In the genomic region with DNA sequence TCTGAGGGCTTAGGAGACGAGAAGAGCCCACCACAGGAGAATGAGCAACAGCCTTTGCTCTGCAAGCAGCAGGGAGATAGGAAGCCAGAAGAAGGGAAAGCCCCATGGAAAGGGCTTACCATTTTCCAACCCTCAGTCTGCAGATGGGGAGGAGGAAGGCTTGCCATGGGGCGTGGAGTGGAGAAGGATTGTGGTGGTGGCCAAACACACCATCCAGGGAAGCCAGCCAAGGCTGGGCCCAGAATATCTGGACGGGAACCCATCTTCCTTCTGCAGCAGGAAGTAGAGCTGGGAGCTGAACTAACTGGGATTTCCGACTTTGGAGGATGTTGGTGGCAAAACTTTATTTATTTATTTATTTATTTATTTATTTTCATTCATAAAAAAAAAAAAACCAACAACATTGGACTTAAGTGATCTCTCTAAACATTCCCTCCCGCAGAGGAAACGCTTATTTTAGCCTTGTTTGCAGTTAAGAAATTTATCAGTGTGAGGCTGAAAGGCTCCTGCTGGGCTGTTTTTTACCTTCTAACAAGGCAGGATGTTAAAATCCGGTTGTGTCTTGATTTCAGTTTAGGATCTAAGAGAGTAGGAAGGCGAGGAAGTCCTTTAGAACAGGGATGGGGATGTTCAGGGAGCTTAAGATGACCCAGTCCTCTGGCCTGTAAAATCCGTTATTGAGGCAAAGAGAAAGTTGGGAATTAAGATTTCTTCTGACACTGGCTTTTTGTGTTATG, we compare ENCODE assay signal across 11 mouse cellular contexts. TPM values are rescaled to one million over a fixed set of nuclear protein-coding genes. Genes with fewer than 3 reads are reported as not detected.
DNase-seq lines count a peak whose midpoint lies in the region; ATAC-seq lines count a peak whose summit lies in the region.
"Had no signal": no experiment of that assay in that cellular context is flagged by ENCODE, and none has a peak within 500 bp of the region (broad histone marks: within the 10 kb centered on the region; RNA-seq: fewer than 3 reads in every experiment).

No protein-coding gene starts in this region.

- H3K27me3 ChIP-seq in heart, embryonic 14.5 days (ENCODE audit: control insufficient read depth, insufficient read depth, low read length), result no peaks in the 10 kb centered on the region
- no peaks in the 10 kb centered on the region for H3K27me3 ChIP-seq in neural tube, embryonic 15.5 days (replicated peaks)
- no peaks in the 10 kb centered on the region for H3K27me3 ChIP-seq in forebrain, embryonic 11.5 days (ENCODE audit: control insufficient read depth, insufficient read depth, low read length)
- H3K27me3 ChIP-seq in forebrain, embryonic 15.5 days, result no peaks in the 10 kb centered on the region
- H3K27me3 ChIP-seq: liver, embryonic 13.5 days had no signal

- peaks cover 0 to 4% of the 10 kb centered on the region in 2 experiments; a peak in 1 of 4 replicates for H3K4me1 ChIP-seq in heart, embryonic 14.5 days (ENCODE audit: control insufficient read depth in 2 of 2, insufficient read depth in 2 of 2, low read length in 2 of 2)
- no peaks in the 10 kb centered on the region for H3K4me1 ChIP-seq in neural tube, embryonic 15.5 days
- no peaks in the 10 kb centered on the region for H3K4me1 ChIP-seq in forebrain, embryonic 11.5 days (replicated peaks; ENCODE audit: control insufficient read depth, insufficient read depth, low read length)
- H3K4me1 ChIP-seq in forebrain, embryonic 15.5 days, result no peaks in the 10 kb centered on the region
- H3K4me1 ChIP-seq: liver, embryonic 13.5 days had no signal

- H3K9me3 ChIP-seq in heart, embryonic 14.5 days (ENCODE audit: control insufficient read depth, low read length), result 0 out of 2 replicates have a peak, but pooled peaks cover 3% of the 10 kb centered on the region
- no peaks in the 10 kb centered on the region; the same call in 1 of the 2 replicates for H3K9me3 ChIP-seq in neural tube, embryonic 15.5 days (replicated peaks)
- no peaks in the 10 kb centered on the region for H3K9me3 ChIP-seq in forebrain, embryonic 11.5 days (ENCODE audit: control insufficient read depth, low read length)
- no peaks in the 10 kb centered on the region for H3K9me3 ChIP-seq in forebrain, embryonic 15.5 days
- H3K9me3 ChIP-seq: G1E; liver, embryonic 13.5 days had no signal

- H3K36me3 ChIP-seq in heart, embryonic 14.5 days (ENCODE audit: control insufficient read depth, insufficient read depth, low read length), result no peaks in the 10 kb centered on the region
- H3K36me3 ChIP-seq in neural tube, embryonic 15.5 days, result no peaks in the 10 kb centered on the region
- no peaks in the 10 kb centered on the region for H3K36me3 ChIP-seq in forebrain, embryonic 11.5 days (ENCODE audit: control insufficient read depth, insufficient read depth, low read length)
- no peaks in the 10 kb centered on the region for H3K36me3 ChIP-seq in forebrain, embryonic 15.5 days
- H3K36me3 ChIP-seq: G1E; liver, embryonic 13.5 days had no signal

- DNase-seq in adrenal gland, adult 2 months, result peak; percentile 30
- DNase-seq in adrenal gland, adult 18-20 months (ENCODE audit: low spot score in 2 of 2), result no peak
- DNase-seq in adrenal gland, postnatal 36 days, result peak; percentile 15 to 47
- DNase-seq in kidney, postnatal 36 days, result peak; percentile 59 to 71
- no peak for DNase-seq in forebrain, embryonic 11.5 days (ENCODE audit: low spot score)
- DNase-seq: cerebellum, postnatal 36 days; liver, embryonic 13.5 days had no signal

- H3K27ac ChIP-seq in heart, embryonic 14.5 days (replicated peaks in 1 of 2; ENCODE audit: control insufficient read depth in 1 of 2, insufficient read depth in 1 of 2, low read depth in 2 of 2, low read length in 2 of 2), result peak overlapping the region; percentile 35 to 44; a peak in 2 of 4 replicates
- H3K27ac ChIP-seq in neural tube, embryonic 15.5 days (replicated peaks), result no peak overlapping the region
- H3K27ac ChIP-seq in forebrain, embryonic 11.5 days (ENCODE audit: low read depth, low read length), result no peak overlapping the region
- no peak overlapping the region for H3K27ac ChIP-seq in forebrain, embryonic 15.5 days (replicated peaks)
- H3K27ac ChIP-seq: liver, embryonic 13.5 days had no signal

- WGBS in heart, embryonic 14.5 days, result 52% methylated on average over 9 of the region's 9 CpGs
- WGBS in neural tube, embryonic 15.5 days, result 72% methylated on average over 9 of the region's 9 CpGs
- WGBS in forebrain, embryonic 11.5 days, result 73% methylated on average over 9 of the region's 9 CpGs
- WGBS in forebrain, embryonic 15.5 days, result 73% methylated on average over 9 of the region's 9 CpGs

- no peak overlapping the region for H3K4me2 ChIP-seq in heart, embryonic 14.5 days (ENCODE audit: low read length)
- no peak overlapping the region for H3K4me2 ChIP-seq in neural tube, embryonic 15.5 days
- H3K4me2 ChIP-seq in forebrain, embryonic 11.5 days (ENCODE audit: low read depth, low read length, severe bottlenecking), result no peak overlapping the region
- H3K4me2 ChIP-seq in forebrain, embryonic 15.5 days (replicated peaks), result no peak overlapping the region
- H3K4me2 ChIP-seq: liver, embryonic 13.5 days had no signal

- no peak overlapping the region for H3K9ac ChIP-seq in heart, embryonic 14.5 days (ENCODE audit: low read length)
- H3K9ac ChIP-seq in neural tube, embryonic 15.5 days (replicated peaks), result no peak overlapping the region
- no peak overlapping the region for H3K9ac ChIP-seq in forebrain, embryonic 11.5 days (ENCODE audit: low read length)
- no peak overlapping the region for H3K9ac ChIP-seq in forebrain, embryonic 15.5 days (replicated peaks)
- H3K9ac ChIP-seq: liver, embryonic 13.5 days had no signal

- no peak for ATAC-seq in heart, embryonic 14.5 days (ENCODE audit: insufficient number of reproducible peaks, insufficient read depth, low FRiP score, low read depth)
- no peak for ATAC-seq in neural tube, embryonic 15.5 days (ENCODE audit: low FRiP score)
- ATAC-seq in forebrain, embryonic 11.5 days (replicated peaks; ENCODE audit: low FRiP score), result no peak
- ATAC-seq in forebrain, embryonic 15.5 days (replicated peaks), result no peak

- no peak overlapping the region for H3K4me3 ChIP-seq in heart, embryonic 14.5 days (ENCODE audit: control insufficient read depth in 1 of 2, insufficient read depth in 1 of 2, low read depth in 1 of 2, low read length in 2 of 2)
- no peak overlapping the region for H3K4me3 ChIP-seq in neural tube, embryonic 15.5 days (replicated peaks)
- H3K4me3 ChIP-seq in forebrain, embryonic 11.5 days (ENCODE audit: low read depth, low read length), result no peak overlapping the region
- H3K4me3 ChIP-seq in forebrain, embryonic 15.5 days, result no peak overlapping the region
- H3K4me3 ChIP-seq: liver, embryonic 13.5 days had no signal

RNA-seq across cellular contexts. Expression of a gene that starts 30.2 kb away (rescaled TPM):
- 10 to 100 TPM; 24.3 to 33.1 TPM for total RNA-seq in adrenal gland, adult 2 months (2021)
- 29.3 and 37.6 TPM in 2 replicates for polyA plus RNA-seq in adrenal gland, adult 2 months (2012; rRNA removed)
- 10 to 100 TPM; 24.7 to 28.3 TPM for total RNA-seq in adrenal gland, adult 18-20 months (2021)
- total RNA-seq in adrenal gland, postnatal 36 days (2021), result 10 to 100 TPM; 28.2 to 30.5 TPM
- polyA plus RNA-seq in heart, embryonic 14.5 days (2014; fragmentation: Nextera tagmentation; extraction: Ambion mirVana), result 17.7 and 19.4 TPM in 2 replicates
- polyA plus RNA-seq in neural tube, embryonic 15.5 days (2015; fragmentation: Nextera tagmentation; extraction: Ambion mirVana), result 48.7 and 51.9 TPM in 2 replicates
- 33.2 and 34.6 TPM in 2 replicates for polyA plus RNA-seq in forebrain, embryonic 11.5 days (2014; fragmentation: Nextera tagmentation; extraction: Ambion mirVana)
- 55.6 and 63.3 TPM in 2 replicates for polyA plus RNA-seq in forebrain, embryonic 15.5 days (2015; fragmentation: Nextera tagmentation; extraction: Ambion mirVana)

Comparison
In these comparisons a context has a peak if more than half of its experiments do, and no peak if none do; other contexts are left out.
1. DNase-seq: peak in adrenal gland, adult 2 months (single experiment), adrenal gland, postnatal 36 days (2 of 2) and kidney, postnatal 36 days (2 of 2); none in adrenal gland, adult 18-20 months (0 of 2) and forebrain, embryonic 11.5 days (single experiment).
2. H3K27ac ChIP-seq: peak in heart, embryonic 14.5 days (2 of 2); none in neural tube, embryonic 15.5 days (single experiment), forebrain, embryonic 11.5 days (single experiment) and forebrain, embryonic 15.5 days (single experiment).